Mouse (Mus musculus): ENCODE measurements around the gene Trmt2a. TPM values are rescaled to one million over a fixed set of nuclear protein-coding genes. Genes with fewer than 3 reads are reported as not detected.
"Not testable (repeated sequence)": the region's sequence is repeated elsewhere in the genome, so short reads cannot be mapped to it uniquely, and the experiment has no call there.

The Trmt2a gene
- total RNA-seq, 1 experiment from 2014 or later = 86.8 TPM

GRCm38 (mm10) chr16:18250828-18251790, 2.6 kb downstream of the Trmt2a start:
- no peak for ATAC-seq (replicated peaks in 1 of 2; ENCODE audit: insufficient read depth in 1 of 2, low FRiP score in 2 of 2, low TSS enrichment in 1 of 2, low read depth in 1 of 2, poor library complexity in 2 of 2, severe bottlenecking in 2 of 2)

GRCm38 (mm10) chr16:18252736-18253135, 4.3 kb downstream of the Trmt2a start:
- no peak for ATAC-seq (replicated peaks in 1 of 2; ENCODE audit: insufficient read depth in 1 of 2, low FRiP score in 2 of 2, low TSS enrichment in 1 of 2, low read depth in 1 of 2, poor library complexity in 2 of 2, severe bottlenecking in 2 of 2)

- no peak for ATAC-seq (replicated peaks in 1 of 2; ENCODE audit: insufficient read depth in 1 of 2, low FRiP score in 2 of 2, low TSS enrichment in 1 of 2, low read depth in 1 of 2, poor library complexity in 2 of 2, severe bottlenecking in 2 of 2)
Observed at GRCm38 (mm10) chr16:18253866-18254265, 5.4 kb downstream of the Trmt2a start.

- ATAC-seq (replicated peaks in 1 of 2; ENCODE audit: insufficient read depth in 1 of 2, low FRiP score in 2 of 2, low TSS enrichment in 1 of 2, low read depth in 1 of 2, poor library complexity in 2 of 2, severe bottlenecking in 2 of 2) = no peak
Observed at GRCm38 (mm10) chr16:18258221-18258620, 9.7 kb downstream of the Trmt2a start, which contains the start of gene Gm49776. Gm49776 (minus strand) TSS chr16:18258321.

GRCm38 (mm10) chr16:18265024-18265423, 16.5 kb downstream of the Trmt2a start:
- ATAC-seq (replicated peaks in 1 of 2; ENCODE audit: insufficient read depth in 1 of 2, low FRiP score in 2 of 2, low TSS enrichment in 1 of 2, low read depth in 1 of 2, poor library complexity in 2 of 2, severe bottlenecking in 2 of 2) = no peak

GRCm38 (mm10) chr16:18268182-18268581, 19.7 kb downstream of the Trmt2a start:
- peak; percentile 27 to 39; a peak in 1 of 4 replicates for ATAC-seq (replicated peaks in 1 of 2; ENCODE audit: insufficient read depth in 1 of 2, low FRiP score in 2 of 2, low TSS enrichment in 1 of 2, low read depth in 1 of 2, poor library complexity in 2 of 2, severe bottlenecking in 2 of 2)

GRCm38 (mm10) chr16:18275166-18275565, 26.7 kb downstream of the Trmt2a start:
- no peak for ATAC-seq (replicated peaks in 1 of 2; ENCODE audit: insufficient read depth in 1 of 2, low FRiP score in 2 of 2, low TSS enrichment in 1 of 2, low read depth in 1 of 2, poor library complexity in 2 of 2, severe bottlenecking in 2 of 2)

- no peak for ATAC-seq (replicated peaks in 1 of 2; ENCODE audit: insufficient read depth in 1 of 2, low FRiP score in 2 of 2, low TSS enrichment in 1 of 2, low read depth in 1 of 2, poor library complexity in 2 of 2, severe bottlenecking in 2 of 2)
Observed at GRCm38 (mm10) chr16:18288166-18288565, 39.7 kb downstream of the Trmt2a start.

GRCm38 (mm10) chr16:18288581-18289061, 40.1 kb downstream of the Trmt2a start:
- peak; percentile 33 to 54; a peak in 3 of 4 replicates for ATAC-seq (replicated peaks in 1 of 2; ENCODE audit: insufficient read depth in 1 of 2, low FRiP score in 2 of 2, low TSS enrichment in 1 of 2, low read depth in 1 of 2, poor library complexity in 2 of 2, severe bottlenecking in 2 of 2)

- peak; percentile 95 for ATAC-seq (replicated peaks in 1 of 2; ENCODE audit: insufficient read depth in 1 of 2, low FRiP score in 2 of 2, low TSS enrichment in 1 of 2, low read depth in 1 of 2, poor library complexity in 2 of 2, severe bottlenecking in 2 of 2)
Observed at GRCm38 (mm10) chr16:18289067-18289588, 40.6 kb downstream of the Trmt2a start, which contains the start of gene Dgcr8. Dgcr8 (minus strand) TSS chr16:18289246.

- ATAC-seq (replicated peaks in 1 of 2; ENCODE audit: insufficient read depth in 1 of 2, low FRiP score in 2 of 2, low TSS enrichment in 1 of 2, low read depth in 1 of 2, poor library complexity in 2 of 2, severe bottlenecking in 2 of 2) = not testable (repeated sequence)
Observed at GRCm38 (mm10) chr16:18289614-18290013, 41.1 kb downstream of the Trmt2a start.

Other genes starting within 250 kb of the Trmt2a start
- 19.6 and 29.7 TPM in 2 replicates for gene Dgcr6, start 195.8 kb upstream of the Trmt2a start, total RNA-seq (2017)
- gene Prodh, start 158.5 kb upstream of the Trmt2a start, total RNA-seq (2017) = 41.1 and 67.9 TPM in 2 replicates
- 0.19 TPM in 1 of 2 replicates, not detected in the other for gene Rtn4r, start 121.0 kb upstream of the Trmt2a start, total RNA-seq (2017)
- gene Ccdc188, start 30.8 kb upstream of the Trmt2a start, total RNA-seq (2017) = not detected in 2 replicates
- gene Zdhhc8, start 13.5 kb upstream of the Trmt2a start, total RNA-seq (2017) = 9.4 and 9.6 TPM in 2 replicates
- 330 and 415 TPM in 2 replicates for gene Ranbp1, start 53 bp downstream of the Trmt2a start, total RNA-seq (2017)
- not detected in 2 replicates for gene Gm49776, start 9.6 kb downstream of the Trmt2a start, total RNA-seq (2017)
- 62.5 and 84.9 TPM in 2 replicates for gene Dgcr8, start 40.6 kb downstream of the Trmt2a start, total RNA-seq (2017)
- gene Tango2, start 99.4 kb downstream of the Trmt2a start, total RNA-seq (2017) = 11.7 and 13.9 TPM in 2 replicates
- 4.7 and 12.7 TPM in 2 replicates for gene Arvcf, start 99.5 kb downstream of the Trmt2a start, total RNA-seq (2017)
- 12.6 and 16.3 TPM in 2 replicates for gene Txnrd2, start 177.7 kb downstream of the Trmt2a start, total RNA-seq (2017)
- gene Comt, start 178.2 kb downstream of the Trmt2a start, total RNA-seq (2017) = 54.8 and 57.7 TPM in 2 replicates

Measured in hematopoietic stem cell, adult 5-6 weeks (primary cell).